Mouse (Mus musculus) heart, postnatal 10 days (tissue): Measurements from ENCODE around the gene Fars2. TPM values are rescaled to one million over a fixed set of nuclear protein-coding genes. Genes with fewer than 3 reads are reported as not detected.

Experiments
- DNase-seq, 2 experiments: peaks; one replicate each; pipeline ENCODE4 v3.0.0; 2021
- intact Hi-C: fragments of 180-260 bp; cut with DNase I; formaldehyde crosslinking; loops from one replicate; pipeline ENCODE4 v1.15.1; 2025
- total RNA-seq, 2 experiments: library from RNA; stranded (reverse); gene quantifications; 2 replicates each; pipeline ENCODE4 v1.2.3; 2021

The Fars2 gene
- total RNA-seq, 2 experiments from 2014 or later, result 69.7 to 73.3 TPM

DNA sequence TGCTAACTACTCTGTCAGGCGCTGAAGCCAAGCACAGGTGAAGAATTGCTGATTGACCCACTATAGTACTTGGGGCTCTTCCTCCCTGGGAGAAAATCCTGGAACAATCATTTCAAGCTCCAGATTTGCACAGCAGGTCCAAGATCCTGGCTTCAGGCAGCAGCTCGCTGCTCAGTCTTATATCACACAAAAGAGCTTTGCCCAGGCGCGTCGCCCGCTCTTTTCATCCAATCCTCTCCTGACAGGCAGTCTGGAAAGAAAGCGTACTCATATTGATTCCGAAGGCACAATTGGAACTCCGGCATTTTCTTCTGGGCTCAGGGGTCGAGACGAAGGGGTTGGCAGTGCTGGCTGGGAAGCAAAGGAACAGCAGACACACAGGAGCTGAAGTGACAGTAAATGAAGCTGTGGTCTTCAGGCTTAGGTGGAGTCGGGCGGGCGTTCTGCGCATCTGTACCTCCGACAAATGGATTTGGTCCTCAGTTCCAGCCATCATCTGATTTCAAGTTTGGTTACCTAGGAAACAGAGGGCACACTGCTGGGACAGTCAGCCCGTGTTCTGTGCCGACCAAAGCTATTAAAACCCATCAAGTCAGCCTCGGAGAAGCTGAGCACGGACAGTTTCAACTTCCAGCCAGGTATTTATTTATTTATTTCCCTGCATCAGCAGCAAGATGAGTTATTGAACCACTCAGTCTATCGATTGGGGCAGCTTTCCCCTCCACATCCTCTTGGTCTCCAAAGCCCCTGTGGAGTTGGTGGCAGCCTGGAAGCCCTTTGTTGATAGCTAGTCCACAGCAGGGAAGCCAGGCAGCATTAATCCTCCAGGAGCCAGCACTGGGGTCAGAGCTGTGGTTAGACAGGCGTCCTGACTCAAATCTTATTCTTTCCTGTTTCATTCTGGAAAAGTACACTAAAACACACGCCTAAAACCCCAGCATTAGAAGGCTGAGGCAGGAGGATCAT, 495.9 kb downstream of the Fars2 start:
- no peak for DNase-seq
- intact Hi-C loops, result no loop called here

DNA sequence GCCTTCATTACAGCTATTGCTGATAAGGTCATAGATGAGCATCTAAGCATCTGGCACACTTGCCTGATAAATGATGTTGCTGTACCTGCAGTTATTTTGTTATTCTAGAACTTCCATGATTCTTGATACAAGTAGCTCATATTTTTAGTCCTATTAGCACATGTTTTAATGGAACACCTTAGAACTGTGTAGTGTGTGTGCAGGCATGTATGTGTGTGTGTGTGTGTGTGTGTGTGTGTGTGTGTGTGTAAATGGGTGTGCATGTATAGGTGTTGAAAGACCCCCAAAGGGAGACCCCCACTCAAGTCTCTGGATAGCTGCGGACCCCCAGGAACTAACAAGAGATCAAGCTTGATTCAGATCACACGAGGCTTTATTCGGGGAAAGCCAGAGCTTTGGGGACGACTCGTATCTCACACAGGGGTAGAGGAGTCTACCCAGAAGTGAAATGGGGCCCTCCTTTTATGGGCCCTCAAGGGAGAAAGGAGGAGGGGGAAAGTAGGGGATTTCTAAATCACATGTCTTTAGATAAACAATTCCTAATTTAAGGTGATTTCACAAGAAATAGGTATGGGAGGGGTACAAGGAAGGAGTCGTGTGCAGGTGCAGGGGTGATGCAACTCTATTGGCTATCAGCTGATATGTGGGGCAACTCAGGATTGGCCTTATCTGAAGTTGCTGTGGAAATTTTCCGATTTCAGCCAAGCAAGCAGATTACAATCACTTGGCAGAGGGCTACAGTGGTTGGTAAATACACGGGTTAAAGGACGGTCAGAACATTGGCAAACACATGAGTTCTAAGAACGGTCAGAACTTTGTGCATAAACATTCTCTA, 503.5 kb downstream of the Fars2 start:
- DNase-seq, result no peak
- intact Hi-C loops, result no loop called here

DNA sequence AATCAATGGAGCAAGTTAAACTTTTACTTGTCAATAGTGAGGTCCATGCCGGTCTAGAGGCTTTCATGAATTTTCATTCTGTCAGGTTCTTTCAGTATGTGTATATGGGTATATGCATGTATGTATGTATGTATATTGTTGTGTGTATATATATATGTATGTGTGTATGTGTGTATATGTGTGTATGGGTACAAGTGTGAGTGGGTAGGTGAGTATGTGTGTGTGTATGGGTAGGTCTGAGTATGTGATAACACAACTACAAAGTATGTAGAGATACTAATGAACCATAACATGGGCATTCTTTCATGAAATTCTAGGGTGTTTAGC, 504.1 kb downstream of the Fars2 start:
- intact Hi-C loops, result no loop called here
- no peak for DNase-seq

DNA sequence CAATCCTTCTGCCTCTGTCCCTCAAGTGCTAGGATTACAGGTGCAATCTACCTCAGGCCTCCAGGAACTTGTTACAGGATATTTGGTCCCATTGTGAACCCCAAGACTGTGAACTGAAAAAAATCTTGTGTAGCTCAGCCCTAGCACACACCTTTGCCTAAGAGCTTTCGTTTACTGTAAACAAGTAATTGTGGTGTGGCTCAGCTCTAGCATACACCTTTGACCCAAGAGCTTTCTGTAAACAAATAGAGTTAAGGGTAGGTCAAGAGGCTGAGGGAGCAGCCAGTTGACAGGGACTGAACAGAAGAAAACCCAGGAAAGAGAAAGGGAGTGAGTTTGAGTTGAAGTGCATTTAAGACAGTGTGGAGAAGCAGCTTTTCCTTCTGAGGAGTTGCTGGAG, 506.3 kb downstream of the Fars2 start:
- intact Hi-C loops, result no loop called here

DNA sequence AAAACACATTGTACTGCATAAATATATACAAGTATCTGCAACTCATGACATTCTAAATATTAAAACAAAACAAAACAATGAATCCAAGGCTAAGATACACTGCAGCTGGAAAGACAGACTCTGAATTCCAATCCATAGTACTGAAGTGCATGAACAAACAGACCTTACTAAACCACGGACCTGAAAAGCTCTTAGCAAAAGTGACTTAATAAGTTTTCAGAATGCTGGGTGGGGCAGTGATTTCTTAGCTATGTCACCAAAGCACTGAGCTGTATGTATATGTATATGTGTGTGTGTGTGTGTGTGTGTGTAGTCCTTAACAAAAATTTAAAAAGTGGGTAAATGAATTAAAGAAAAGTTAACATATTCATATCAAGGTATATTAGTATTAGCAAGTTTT, 511.9 kb downstream of the Fars2 start:
- intact Hi-C loops, result no loop called here
- DNase-seq, result no peak

More for the DNA sequence above, 506.3 kb downstream of the Fars2 start:
- DNase-seq, result no peak

DNA sequence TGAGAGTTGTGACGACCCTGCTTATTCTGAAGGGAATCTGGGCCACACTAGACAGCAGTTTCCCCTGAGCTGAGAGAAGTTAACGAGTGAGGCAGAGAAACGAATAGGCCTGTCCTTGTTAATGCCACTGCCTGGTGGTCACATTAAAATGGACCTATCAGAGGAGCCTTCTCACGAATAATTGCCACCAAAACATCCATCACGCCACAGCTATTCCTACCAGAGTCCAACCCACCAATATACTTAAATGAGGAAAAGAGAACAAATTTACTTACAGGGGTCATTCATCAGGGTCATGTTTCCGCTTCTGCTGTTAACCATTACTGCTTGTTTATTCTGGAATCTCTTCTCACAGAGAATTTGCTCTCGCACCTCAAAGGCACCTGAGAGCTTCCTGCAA, 531.0 kb downstream of the Fars2 start:
- intact Hi-C loops, result no loop called here
- DNase-seq, result no peak

DNA sequence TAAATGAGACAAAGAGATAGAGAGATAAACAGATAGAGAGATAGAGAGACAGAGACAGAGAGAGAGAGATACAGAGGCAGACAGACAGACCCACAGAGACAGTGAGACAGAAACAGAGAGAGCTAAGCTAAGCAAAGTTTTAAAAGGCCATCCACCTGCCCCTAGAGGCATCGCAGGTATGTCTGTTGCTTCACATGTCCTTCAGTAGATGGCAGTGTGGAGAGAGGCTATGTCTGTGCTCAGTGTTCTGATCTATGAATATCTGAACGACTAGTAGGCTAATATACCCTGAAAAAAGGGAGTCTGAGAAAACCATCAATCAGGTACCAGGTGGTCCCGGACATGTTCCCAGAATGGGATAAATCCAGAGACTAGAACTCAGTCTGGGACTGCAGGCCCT, 537.0 kb downstream of the Fars2 start:
- intact Hi-C loops, result no loop called here
- no peak for DNase-seq

DNA sequence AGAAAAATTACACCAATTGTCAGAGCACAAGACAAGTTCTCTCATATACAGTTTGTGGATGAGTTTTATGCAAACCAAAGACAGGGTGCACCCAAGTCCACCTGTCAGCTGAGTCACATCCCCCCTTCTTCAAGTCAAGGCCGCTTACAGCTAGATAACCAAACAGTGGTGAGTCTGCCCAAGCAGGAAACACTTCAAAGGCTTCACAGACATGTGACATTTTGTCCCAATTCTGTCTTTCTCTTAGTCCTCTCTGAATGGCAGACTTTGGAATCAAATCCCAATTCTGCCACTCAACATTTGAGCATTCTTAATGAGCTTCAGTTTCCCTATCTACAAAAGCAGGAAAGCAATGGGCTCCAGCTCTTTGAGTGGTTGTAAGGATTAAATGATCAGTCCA, 562.1 kb downstream of the Fars2 start:
- no peak for DNase-seq
- intact Hi-C loops, result no loop called here

DNA sequence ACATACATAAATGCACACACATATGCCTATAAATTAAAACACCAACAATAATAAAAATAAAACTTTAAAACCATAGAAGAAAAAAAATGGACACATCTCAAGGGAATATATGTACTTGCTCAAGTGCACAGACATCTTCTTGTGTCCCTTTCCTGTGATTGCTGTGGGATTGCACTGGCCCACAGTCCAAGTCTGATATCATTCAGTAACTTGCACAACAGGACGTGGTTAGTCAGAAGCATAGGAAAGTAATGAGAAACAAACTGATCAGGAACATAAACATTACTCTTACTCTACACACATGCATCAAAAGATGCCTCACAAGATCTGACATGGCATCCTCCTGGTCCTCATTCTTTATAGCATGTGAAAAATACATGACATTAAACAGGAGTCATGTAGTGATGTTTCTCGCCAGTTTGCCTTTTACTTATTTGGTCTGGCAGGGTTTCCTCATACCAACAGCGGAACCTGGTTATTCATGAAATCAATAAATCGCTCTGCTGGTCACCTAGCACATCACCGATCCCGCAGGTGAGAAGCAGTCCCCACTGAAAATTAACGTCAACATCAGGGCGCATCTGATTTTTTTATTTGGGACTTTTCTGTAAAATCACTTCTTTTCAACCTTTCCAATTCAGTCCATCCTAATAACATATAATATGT, 563.6 kb downstream of the Fars2 start:
- DNase-seq, result no peak
- intact Hi-C loops, result loop anchor here (10.0 kb wide), 1 partner anchor 514 kb away; no protein-coding TSS in a partner anchor

DNA sequence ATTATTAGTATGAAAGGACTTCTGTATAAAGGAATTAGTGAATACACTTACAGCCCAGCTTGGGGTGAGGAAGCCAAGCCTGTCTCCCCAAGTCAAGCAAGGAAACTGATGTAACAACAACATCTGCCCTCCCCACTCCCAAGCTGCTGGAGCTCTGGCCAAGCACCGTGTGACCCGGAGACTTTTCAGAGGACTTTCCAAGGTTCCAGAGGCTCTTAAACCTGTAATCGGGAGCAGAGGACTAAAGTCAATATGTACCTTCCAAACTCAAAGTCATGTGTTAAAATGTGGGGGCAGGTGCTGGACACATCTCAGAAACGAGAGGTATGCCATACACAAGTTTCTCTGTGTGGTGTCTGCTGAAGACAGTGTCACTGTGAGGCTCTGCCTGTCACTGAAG, 566.4 kb downstream of the Fars2 start:
- intact Hi-C loops, result loop anchor here (10.0 kb wide), 1 partner anchor 511 kb away; no protein-coding TSS in a partner anchor
- peak; percentile 2 to 4 for DNase-seq

DNA sequence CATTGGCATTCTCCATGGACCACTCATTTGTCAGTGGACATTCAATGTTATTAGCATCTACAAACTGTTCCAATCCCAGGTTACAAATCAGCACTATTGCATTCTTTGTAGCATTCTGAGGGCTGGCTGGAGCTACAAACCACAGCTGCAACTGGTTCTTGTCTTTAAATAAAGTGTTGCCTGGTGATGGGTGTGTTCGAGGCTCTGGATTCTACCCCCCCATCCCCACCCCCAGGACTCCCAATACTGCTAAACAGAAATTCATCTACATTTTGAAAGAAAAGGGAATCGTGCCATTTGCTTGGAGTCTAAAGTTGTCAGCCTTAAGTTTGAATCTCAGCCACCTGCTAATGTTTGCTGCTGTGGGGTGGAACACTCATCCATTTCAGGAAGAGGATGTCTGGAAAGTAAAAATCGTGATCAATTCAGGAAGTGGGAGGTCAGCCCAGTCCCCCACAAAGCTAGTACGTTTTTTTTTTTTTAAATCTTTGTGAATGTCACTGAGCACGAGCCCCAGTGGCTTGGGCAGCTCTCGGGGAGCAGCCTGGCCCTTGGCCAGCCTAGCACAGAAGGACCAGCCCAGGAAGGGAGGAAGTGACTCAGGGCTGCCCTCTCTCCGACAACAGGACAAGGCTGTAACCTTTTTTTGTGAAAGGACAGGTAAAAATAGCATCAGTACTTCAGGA, 578.4 kb downstream of the Fars2 start:
- peak; percentile 23 to 24 for DNase-seq
- intact Hi-C loops, result no loop called here

DNA sequence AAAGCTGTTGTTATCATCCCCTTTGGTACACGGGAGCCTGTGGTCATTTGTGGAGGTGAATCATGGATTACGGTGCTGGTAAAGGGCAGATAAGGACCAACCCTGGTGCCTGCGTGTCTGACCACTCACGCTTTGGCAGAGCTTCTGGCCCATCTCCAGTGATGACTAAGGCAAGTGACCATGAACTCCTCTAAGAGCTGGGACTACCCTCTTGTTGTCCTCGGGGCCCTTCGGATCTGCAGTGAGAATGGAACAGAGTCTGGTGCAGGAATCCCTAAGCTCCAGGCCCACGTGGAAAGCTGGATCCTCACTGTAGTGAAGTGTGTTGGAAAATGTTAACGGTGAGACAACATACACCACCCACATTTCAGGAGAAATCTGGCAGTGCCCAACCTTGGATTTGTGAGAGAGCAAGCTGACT, 579.1 kb downstream of the Fars2 start:
- DNase-seq, result peak; percentile 62 to 67
- intact Hi-C loops, result no loop called here

DNA sequence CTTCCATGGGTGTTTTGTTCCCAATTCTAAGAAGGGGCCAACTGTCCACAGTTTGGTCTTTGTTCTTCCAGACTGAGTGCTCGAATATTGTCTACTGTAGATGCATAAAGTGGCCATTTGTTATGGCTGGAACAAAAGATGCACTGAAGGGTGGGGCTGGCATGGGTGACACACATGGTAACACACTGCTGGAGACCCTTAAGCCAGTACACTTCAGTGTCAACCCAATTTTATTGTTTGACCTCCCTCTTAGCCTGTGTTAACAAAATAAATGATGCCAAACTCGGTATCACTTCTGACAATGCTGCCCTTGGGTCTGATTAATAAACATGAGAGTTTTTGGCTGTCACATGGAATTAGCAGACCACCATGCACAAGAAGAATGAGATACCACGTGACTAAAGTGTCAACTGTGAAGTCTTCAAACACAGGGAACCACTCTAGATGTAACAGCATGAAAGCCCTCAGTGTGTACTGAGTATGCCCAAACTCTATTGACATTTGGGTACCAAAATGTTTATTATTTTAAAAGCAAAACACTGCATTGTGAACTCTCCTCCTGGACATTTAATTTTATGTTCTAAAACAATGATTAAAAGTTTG, 590.0 kb downstream of the Fars2 start:
- intact Hi-C loops, result no loop called here
- no peak for DNase-seq

DNA sequence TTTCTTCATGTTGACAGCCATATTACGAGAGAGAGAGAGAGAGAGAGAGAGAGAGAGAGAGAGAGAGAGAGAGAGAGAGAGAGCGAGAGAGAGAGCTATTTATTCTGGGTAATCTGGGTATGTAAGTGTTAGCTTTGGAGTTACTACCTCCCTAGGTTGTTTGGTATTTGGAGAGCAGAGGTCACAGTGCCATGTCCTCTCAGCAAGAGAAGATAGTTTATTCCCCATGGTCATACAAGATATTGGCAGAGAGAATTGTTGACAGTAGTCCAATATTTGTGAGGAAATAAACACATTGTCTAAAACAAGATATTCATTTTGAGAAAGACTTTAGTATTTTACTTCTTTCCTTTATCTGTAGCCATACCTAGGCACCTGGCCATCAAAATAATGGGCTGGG, 596.9 kb downstream of the Fars2 start:
- no peak for DNase-seq
- intact Hi-C loops, result no loop called here

DNA sequence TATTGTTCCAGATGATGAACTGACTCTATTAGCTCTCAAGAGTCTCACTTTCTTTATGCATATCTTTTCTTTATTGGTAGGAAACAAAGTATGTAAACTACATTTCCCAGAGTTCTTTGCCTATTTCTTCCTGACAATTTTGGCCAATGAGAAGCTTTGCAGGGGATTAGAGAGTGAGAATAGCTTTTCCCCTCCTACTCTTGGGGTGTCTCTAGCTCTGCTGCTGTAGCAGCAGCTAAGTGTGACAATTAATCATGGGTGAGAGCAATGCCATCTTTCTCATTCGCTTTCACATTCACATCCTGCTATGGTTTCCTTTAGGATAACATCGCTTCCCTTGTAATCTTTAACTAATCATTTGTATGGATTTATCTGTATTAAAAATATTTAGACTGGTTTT, 599.5 kb downstream of the Fars2 start:
- intact Hi-C loops, result no loop called here

DNA sequence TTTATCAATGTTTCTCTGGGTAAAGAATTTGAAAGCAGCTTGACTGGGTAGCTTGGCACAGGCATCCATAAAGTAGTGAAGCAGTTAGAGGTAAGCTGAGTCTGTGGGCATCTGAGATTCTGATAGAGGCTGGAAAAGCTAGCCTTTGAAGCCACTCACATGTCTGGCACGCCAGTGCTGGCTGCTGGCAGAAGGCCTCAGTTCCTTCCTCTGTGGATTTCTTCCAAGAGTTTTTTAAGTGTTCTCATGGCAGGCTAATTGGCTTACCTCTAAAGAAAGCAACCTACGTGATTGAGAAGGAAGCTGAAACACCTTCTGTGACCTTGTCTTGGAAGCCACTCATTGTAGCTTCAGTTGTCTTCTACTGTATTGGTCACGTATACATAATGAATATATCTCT, 600.2 kb downstream of the Fars2 start:
- peak; percentile 52 to 63 for DNase-seq
- intact Hi-C loops, result no loop called here

More for the DNA sequence above, 599.5 kb downstream of the Fars2 start:
- DNase-seq, result no peak

DNA sequence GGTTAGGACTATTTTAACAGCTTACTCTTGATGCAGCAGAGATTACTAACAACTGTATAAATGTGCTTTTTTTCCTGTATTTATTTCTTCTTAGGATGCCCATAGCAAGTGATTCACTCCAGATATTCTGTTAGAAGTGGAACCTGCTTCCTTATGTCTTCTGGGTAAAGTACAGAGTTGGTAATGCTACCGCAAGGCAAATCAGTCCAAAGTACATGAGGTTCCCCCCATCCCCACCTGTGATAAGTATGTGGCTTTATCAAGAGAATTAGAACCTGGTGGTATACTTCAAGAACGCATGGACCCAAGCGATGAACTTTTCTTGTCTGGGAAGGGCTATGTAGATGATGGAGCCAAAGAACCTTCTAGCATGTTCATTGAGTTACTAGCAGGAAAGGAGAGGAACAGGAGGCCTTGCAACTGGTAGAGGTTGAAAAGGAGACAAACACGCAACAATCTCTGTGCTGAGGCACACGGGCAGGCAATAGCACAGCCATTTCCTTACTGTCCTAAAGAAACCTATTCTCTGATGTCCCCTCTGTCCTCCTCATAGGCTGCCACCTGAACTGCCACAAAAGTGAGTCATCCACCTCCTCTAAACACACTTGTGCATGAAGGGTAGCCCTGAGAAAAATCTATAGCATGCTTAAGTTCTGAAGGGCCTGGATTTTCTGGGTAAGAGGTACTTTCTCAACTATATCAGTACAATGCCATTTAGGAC, 603.2 kb downstream of the Fars2 start:
- intact Hi-C loops, result loop anchor here (10.0 kb wide), 1 partner anchor 706 kb away; no protein-coding TSS in a partner anchor
- no peak for DNase-seq

DNA sequence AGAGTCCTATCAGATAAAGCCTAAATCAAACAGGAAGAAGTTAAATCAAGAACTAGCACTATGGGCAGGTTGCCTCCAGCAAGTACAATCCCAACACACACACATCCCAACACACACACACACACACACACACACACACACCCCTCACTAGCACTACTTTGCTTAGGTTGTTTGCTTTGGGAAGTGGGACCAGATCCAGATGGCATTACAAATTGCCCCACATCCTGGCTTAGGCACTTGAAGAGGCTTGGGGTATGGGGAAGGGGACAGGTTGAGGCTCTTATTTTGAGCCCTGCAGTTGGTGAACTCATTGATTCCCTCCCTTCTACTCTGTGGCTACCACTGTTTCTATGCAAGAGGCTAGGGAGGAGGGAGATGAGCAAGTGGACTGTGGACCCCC, 605.1 kb downstream of the Fars2 start:
- intact Hi-C loops, result loop anchor here (10.0 kb wide), 1 partner anchor 708 kb away; no protein-coding TSS in a partner anchor
- no peak for DNase-seq

DNA sequence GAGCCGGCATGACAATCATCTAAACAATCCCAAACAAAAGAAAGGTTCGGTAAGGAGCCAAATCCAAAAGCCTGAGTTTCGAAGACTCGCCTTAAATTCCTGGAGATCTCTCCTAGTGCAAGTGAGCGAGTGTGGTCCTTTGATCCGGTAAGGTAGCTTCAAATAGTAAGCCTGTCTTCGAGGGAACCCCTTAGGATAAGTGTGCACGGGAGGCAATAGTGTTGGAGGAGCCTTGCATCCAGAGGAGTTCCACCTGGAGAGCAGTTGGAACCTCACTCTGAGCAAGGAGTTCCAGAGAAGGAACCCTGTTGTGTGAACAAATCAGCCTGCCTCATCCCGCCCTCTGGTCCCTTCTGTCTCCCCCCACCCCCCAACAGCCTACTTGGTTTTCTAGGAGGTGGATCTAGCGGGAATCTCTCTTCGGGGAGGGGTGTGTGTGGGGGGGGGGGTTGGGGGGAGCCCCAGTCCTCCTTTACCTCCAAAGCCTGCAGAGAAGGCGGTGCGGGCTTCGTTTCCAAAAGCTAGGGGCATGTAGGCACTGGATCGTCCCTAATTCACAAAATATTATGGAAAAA, 606.6 kb downstream of the Fars2 start:
- DNase-seq, result no peak
- intact Hi-C loops, result loop anchor here (10.0 kb wide), 1 partner anchor 709 kb away; no protein-coding TSS in a partner anchor
